Mouse (Mus musculus) lung, embryonic 16.5 days (tissue): ENCODE measurements around the gene U2af2. TPM values are rescaled to one million over a fixed set of nuclear protein-coding genes. Genes with fewer than 3 reads are reported as not detected.
A peak's percentile ranks its signal among the peaks of the same experiment; 100 is the strongest.

ENCODE experiments used
- ATAC-seq: fragments of 200-750 bp; cut with Nextera tagmentation; 2 replicates; pipeline ENCODE4 v1.8.0; 2017; ENCODE audit warnings: low read depth, mild to moderate bottlenecking, moderate library complexity
- H3K27ac ChIP-seq: fragments of 300-500 bp; sonication (generic); 2 replicates; pipeline ENCODE4 v1.5.1; 2014; ENCODE audit warnings: mild to moderate bottlenecking, control low read depth, low read length
- H3K27me3 ChIP-seq: fragments of 300-500 bp; sonication (generic); 2 replicates; pipeline ENCODE4 v1.6.1; 2014; ENCODE audit warnings: low read depth, low read length, mixed read lengths; ENCODE audit not compliant: control insufficient read depth, insufficient read depth
- H3K36me3 ChIP-seq: fragments of 300-500 bp; sonication (generic); 2 replicates; pipeline ENCODE4 v1.6.1; 2014; ENCODE audit warnings: low read length; ENCODE audit not compliant: control insufficient read depth, insufficient read depth
- H3K4me1 ChIP-seq: fragments of 300-500 bp; sonication (generic); replicated peaks from 2 replicates; pipeline ENCODE4 v1.6.1; 2014; ENCODE audit warnings: low read length, mixed read lengths; ENCODE audit not compliant: control insufficient read depth, insufficient read depth
- H3K4me2 ChIP-seq: fragments of 300-500 bp; sonication (generic); 2 replicates; pipeline ENCODE4 v1.6.1; 2014; ENCODE audit warnings: low read depth, low read length, control low read depth
- H3K4me3 ChIP-seq: fragments of 300-500 bp; sonication (generic); 2 replicates; pipeline ENCODE4 v1.5.1; 2014; ENCODE audit warnings: mild to moderate bottlenecking, low read length, control low read depth
- H3K9ac ChIP-seq: fragments of 300-500 bp; sonication (generic); 2 replicates; pipeline ENCODE4 v1.6.1; 2014; ENCODE audit warnings: low read length, control low read depth
- H3K9me3 ChIP-seq: fragments of 300-500 bp; sonication (generic); 2 replicates; pipeline ENCODE4 v1.6.1; 2016; ENCODE audit warnings: low read length; ENCODE audit not compliant: control insufficient read depth
- WGBS: fragments of 180-500 bp; shearing (Covaris S2); extraction: QIAGEN DNeasy Blood & Tissue Kit; methylation state at CpG from one replicate; pipeline ENCODE4 v1.1.7; 2014; 5-methylcytosine and 5-hydroxymethylcytosine counted together
- polyA plus RNA-seq: library from polyadenylated mRNA; unstranded; fragments of >200 nt; fragmentation: Nextera tagmentation; extraction: Ambion mirVana; gene quantifications from 2 replicates; pipeline ENCODE4 v1.2.1, GENCODE M21; 2015

U2af2 gene
- polyA plus RNA-seq, 1 experiment from 2014 or later = 109 TPM

- H3K27ac ChIP-seq = peak within 1 kb of the TSS; percentile 65
- peaks cover 22% of the 10 kb centered on the region for H3K4me1 ChIP-seq
- ATAC-seq = peak; percentile 90
- H3K4me3 ChIP-seq = peak within 1 kb of the TSS; percentile 73
- H3K4me2 ChIP-seq = peak within 1 kb of the TSS; percentile 82
- H3K27me3 ChIP-seq = peaks cover 48% of the 10 kb centered on the region
- no peaks in the 10 kb centered on the region for H3K36me3 ChIP-seq
- H3K9me3 ChIP-seq = no peaks in the 10 kb centered on the region
- WGBS = under 1% methylated on average over 65 of the region's 65 CpGs
- peak within 1 kb of the TSS; percentile 86 for H3K9ac ChIP-seq
Measured at GRCm38 (mm10) chr7:5051193-5052192, 10.4 kb upstream of the U2af2 start, which contains the start of gene Zfp580. Zfp580 (plus strand) TSS chr7:5051538.

DNA sequence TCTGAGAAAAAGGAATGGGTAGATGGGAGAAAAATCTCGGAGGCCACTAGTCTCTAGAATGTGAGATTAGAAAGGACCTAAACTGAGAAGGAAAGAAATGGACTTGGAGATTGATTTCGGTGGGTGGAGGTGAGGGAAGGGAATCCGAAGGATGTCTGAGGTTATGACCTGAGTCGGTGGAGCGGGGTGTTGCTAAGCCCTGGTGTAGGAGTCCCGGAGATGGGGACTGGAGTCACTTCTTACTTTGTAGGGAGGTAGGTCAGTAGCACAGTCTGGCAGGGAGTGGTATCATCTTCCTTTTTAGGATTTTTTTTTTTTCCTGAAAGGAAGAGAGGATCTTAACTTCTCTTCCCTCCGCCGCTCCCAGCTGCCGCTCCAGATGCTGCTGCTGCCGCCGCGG, 9.5 kb upstream of the U2af2 start:
- WGBS = under 1% methylated on average over 12 of the region's 12 CpGs
- Histone ChIP-seq H3K4me3 (peak overlapping the region; percentile 73), H3K27ac (no peak overlapping the region), H3K27me3 (peaks cover 56% of the 10 kb centered on the region), H3K9me3 (no peaks in the 10 kb centered on the region), H3K4me2 (peak overlapping the region; percentile 82), H3K4me1 (peaks cover 23% of the 10 kb centered on the region), H3K9ac (peak overlapping the region; percentile 86), H3K36me3 (no peaks in the 10 kb centered on the region)
- no peak for ATAC-seq

- Histone ChIP-seq H3K9me3 (no peaks in the 10 kb centered on the region), H3K9ac (peak overlapping the region; percentile 86), H3K4me1 (peaks cover 23% of the 10 kb centered on the region), H3K27me3 (peaks cover 60% of the 10 kb centered on the region), H3K27ac (no peak overlapping the region), H3K36me3 (no peaks in the 10 kb centered on the region), H3K4me3 (peak overlapping the region; percentile 73), H3K4me2 (peak overlapping the region; percentile 82)
- WGBS = 5% methylated on average over 43 of the region's 45 CpGs
- ATAC-seq = no peak
Measured at GRCm38 (mm10) chr7:5052931-5053343, 9.0 kb upstream of the U2af2 start.

- no peaks in the 10 kb centered on the region for H3K36me3 ChIP-seq
- 11% methylated on average over 32 of the region's 32 CpGs for WGBS
- no peak for ATAC-seq
- H3K4me3 ChIP-seq = peak overlapping the region; percentile 73
- H3K4me2 ChIP-seq = peak overlapping the region; percentile 82
- peaks cover 23% of the 10 kb centered on the region for H3K4me1 ChIP-seq
- no peak overlapping the region for H3K27ac ChIP-seq
- peak overlapping the region; percentile 53 for H3K9ac ChIP-seq
- peaks cover 67% of the 10 kb centered on the region for H3K27me3 ChIP-seq
- H3K9me3 ChIP-seq = no peaks in the 10 kb centered on the region
Measured at GRCm38 (mm10) chr7:5053456-5054179, 8.3 kb upstream of the U2af2 start.

DNA sequence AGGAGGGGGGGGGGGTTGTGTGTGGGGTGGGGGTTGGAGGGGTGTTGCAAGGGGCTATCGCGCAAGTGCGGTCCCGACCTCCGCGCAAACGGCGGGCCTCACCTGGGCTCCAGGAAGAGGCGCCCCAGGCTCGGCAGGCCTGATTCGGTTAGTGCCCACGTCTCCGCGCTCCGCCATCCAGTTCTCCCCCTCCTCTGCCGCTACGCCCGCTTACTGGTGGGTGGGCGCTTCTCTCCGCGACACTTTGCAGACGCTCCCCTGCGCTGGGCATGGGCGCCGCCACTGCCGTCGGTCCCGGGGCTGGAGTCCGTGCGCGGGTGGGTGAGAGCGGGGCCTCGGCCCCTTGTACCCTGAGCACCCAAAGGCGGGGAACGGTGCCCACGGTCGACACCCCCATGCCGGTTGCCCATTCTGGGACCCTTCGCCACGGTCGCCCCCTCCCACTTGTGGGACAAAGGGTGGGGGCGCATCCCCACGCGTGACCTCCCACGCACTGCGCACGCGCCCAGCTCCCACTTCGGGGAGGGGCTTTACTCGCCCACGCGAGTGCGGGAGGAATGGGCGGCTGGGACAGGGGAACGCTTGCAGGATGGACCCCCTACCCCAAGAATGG, 5.2 kb upstream of the U2af2 start:
- Histone ChIP-seq H3K36me3 (no peaks in the 10 kb centered on the region), H3K27ac (no peak overlapping the region), H3K9ac (peak overlapping the region; percentile 53), H3K4me2 (peak overlapping the region; percentile 57), H3K27me3 (peaks cover 68% of the 10 kb centered on the region), H3K4me1 (peaks cover 31% of the 10 kb centered on the region), H3K4me3 (peak overlapping the region; percentile 45), H3K9me3 (no peaks in the 10 kb centered on the region)
- no peak for ATAC-seq
- WGBS = 1% methylated on average over 55 of the region's 55 CpGs

GRCm38 (mm10) chr7:5057381-5057780, 4.6 kb upstream of the U2af2 start:
- H3K27me3 ChIP-seq = peaks cover 61% of the 10 kb centered on the region

GRCm38 (mm10) chr7:5057804-5058203, 4.1 kb upstream of the U2af2 start:
- no peak overlapping the region for H3K9ac ChIP-seq
- no peaks in the 10 kb centered on the region for H3K9me3 ChIP-seq
- peaks cover 57% of the 10 kb centered on the region for H3K27me3 ChIP-seq
- no peak for ATAC-seq
- H3K4me1 ChIP-seq = peaks cover 20% of the 10 kb centered on the region
- H3K4me3 ChIP-seq = no peak overlapping the region
- 36% methylated on average over 11 of the region's 11 CpGs for WGBS
- H3K36me3 ChIP-seq = no peaks in the 10 kb centered on the region
- no peak overlapping the region for H3K27ac ChIP-seq
- no peak overlapping the region for H3K4me2 ChIP-seq

More at GRCm38 (mm10) chr7:5057381-5057780, 4.6 kb upstream of the U2af2 start:
- no peak overlapping the region for H3K27ac ChIP-seq
- no peak overlapping the region for H3K4me2 ChIP-seq
- no peak overlapping the region; the same call in 1 of the 2 replicates for H3K4me3 ChIP-seq
- 26% methylated on average over 8 of the region's 8 CpGs for whole genome bisulfite sequencing
- no peak overlapping the region for H3K9ac ChIP-seq
- H3K4me1 ChIP-seq = peaks cover 25% of the 10 kb centered on the region
- H3K9me3 ChIP-seq = no peaks in the 10 kb centered on the region
- no peak for ATAC-seq
- H3K36me3 ChIP-seq = no peaks in the 10 kb centered on the region

DNA sequence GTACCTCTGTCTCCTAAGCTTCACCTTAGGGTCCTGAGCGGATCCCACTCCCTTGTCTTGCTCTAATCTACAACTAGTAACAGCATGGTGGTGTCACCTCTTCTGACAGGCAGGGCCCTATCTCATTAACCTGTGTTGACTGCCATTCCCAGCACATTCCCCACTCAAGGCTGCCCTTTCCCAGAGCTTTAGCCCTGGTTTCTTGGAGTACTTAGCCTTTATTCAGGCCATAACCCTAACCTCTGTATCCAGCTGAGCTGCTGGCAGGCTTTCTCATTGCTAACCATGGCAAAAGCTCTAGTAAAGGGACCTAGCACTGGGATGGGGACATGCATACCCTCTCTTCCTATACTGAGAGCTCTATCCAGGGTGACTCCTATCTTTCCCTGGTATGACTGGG, 3.3 kb upstream of the U2af2 start:
- no peak for ATAC-seq
- no peaks in the 10 kb centered on the region for H3K9me3 ChIP-seq
- H3K9ac ChIP-seq = no peak overlapping the region
- peaks cover 49% of the 10 kb centered on the region for H3K27me3 ChIP-seq
- WGBS = 100% methylated on average over 1 of the region's 1 CpGs
- peaks cover 16% of the 10 kb centered on the region for H3K4me1 ChIP-seq
- no peak overlapping the region for H3K27ac ChIP-seq
- H3K36me3 ChIP-seq = no peaks in the 10 kb centered on the region
- H3K4me3 ChIP-seq = no peak overlapping the region
- no peak overlapping the region for H3K4me2 ChIP-seq
